Mouse (Mus musculus) erythroid progenitor cell, adult 5-6 weeks (primary cell): ENCODE results near the gene Gcn1l1. TPM values are rescaled to one million over a fixed set of nuclear protein-coding genes. Genes with fewer than 3 reads are reported as not detected.
A peak's percentile ranks its signal among the peaks of the same experiment; 100 is the strongest.
"Not testable (repeated sequence)": the region's sequence is repeated elsewhere in the genome, so short reads cannot be mapped to it uniquely, and the experiment has no call there.

Source experiments
- ATAC-seq: replicated peaks from 2 replicates; pipeline ENCODE4 v1.8.0; 2016; ENCODE audit warnings: moderate number of reproducible peaks, mild to moderate bottlenecking, moderate TSS enrichment, inconsistent platforms; ENCODE audit not compliant: poor library complexity, low FRiP score, severe bottlenecking
- total RNA-seq, 2 experiments: library from RNA; stranded (forward) in 1 of 2; stranded (reverse) in 1 of 2; fragments of 150-400 nt in 1 of 2; fragments of 186-747, 209-891 nt in 1 of 2; gene quantifications; 2 replicates each; pipeline versions ENCODE4 v1.2.3 to v1.2.4; 2015 to 2017; ENCODE audit warnings: low replicate concordance in 2 of 2

Gcn1l1 gene
- total RNA-seq (2015; ENCODE audit: low replicate concordance) (9.4 and 17.6 TPM in 2 replicates), total RNA-seq (2017; ENCODE audit: low replicate concordance) (13.7 and 14.1 TPM in 2 replicates)

GRCm38 (mm10) chr5:115564737-115565393 is at the start of gene Gcn1l1:
Gcn1l1 (plus strand) TSS chr5:115565254.
- peak; percentile 74 for ATAC-seq

- ATAC-seq: no peak
Measured at GRCm38 (mm10) chr5:115516081-115516907, 48.8 kb upstream of the Gcn1l1 start.

- ATAC-seq: no peak
Measured at GRCm38 (mm10) chr5:115516908-115517307, 48.1 kb upstream of the Gcn1l1 start.

GRCm38 (mm10) chr5:115517501-115517900 is 47.6 kb upstream of the Gcn1l1 start:
- no peak for ATAC-seq

GRCm38 (mm10) chr5:115518214-115518613 is 46.8 kb upstream of the Gcn1l1 start:
- not testable (repeated sequence) for ATAC-seq

- no peak for ATAC-seq
Measured at GRCm38 (mm10) chr5:115520325-115520869, 44.7 kb upstream of the Gcn1l1 start.

GRCm38 (mm10) chr5:115521553-115522461 is 43.2 kb upstream of the Gcn1l1 start:
- peak; percentile 72 for ATAC-seq

- ATAC-seq: no peak
Measured at GRCm38 (mm10) chr5:115522531-115522930, 42.5 kb upstream of the Gcn1l1 start.

GRCm38 (mm10) chr5:115522981-115523499 is 42.0 kb upstream of the Gcn1l1 start:
- no peak for ATAC-seq

- ATAC-seq: no peak
Measured at GRCm38 (mm10) chr5:115523971-115524370, 41.1 kb upstream of the Gcn1l1 start.

GRCm38 (mm10) chr5:115524471-115524870 is 40.6 kb upstream of the Gcn1l1 start:
- no peak for ATAC-seq

- no peak for ATAC-seq
Measured at GRCm38 (mm10) chr5:115525416-115525815, 39.6 kb upstream of the Gcn1l1 start.

- ATAC-seq: no peak
Measured at GRCm38 (mm10) chr5:115525943-115526342, 39.1 kb upstream of the Gcn1l1 start.

- no peak for ATAC-seq
Measured at GRCm38 (mm10) chr5:115526456-115527202, 38.4 kb upstream of the Gcn1l1 start.

- no peak for ATAC-seq
Measured at GRCm38 (mm10) chr5:115528128-115528527, 36.9 kb upstream of the Gcn1l1 start.

- no peak for ATAC-seq
Measured at GRCm38 (mm10) chr5:115529364-115529741, 35.7 kb upstream of the Gcn1l1 start.

- ATAC-seq: no peak
Measured at GRCm38 (mm10) chr5:115529742-115530446, 35.2 kb upstream of the Gcn1l1 start.

- ATAC-seq: no peak
Measured at GRCm38 (mm10) chr5:115530447-115530809, 34.6 kb upstream of the Gcn1l1 start.
